Mouse (Mus musculus) layer of hippocampus, adult 2 months (tissue): ENCODE measurements around the gene Kat2b. TPM values are rescaled to one million over a fixed set of nuclear protein-coding genes. Genes with fewer than 3 reads are reported as not detected.
"Not testable (repeated sequence)": the region's sequence is repeated elsewhere in the genome, so short reads cannot be mapped to it uniquely, and the experiment has no call there.

ENCODE experiments used
- DNase-seq, 2 experiments: peaks; one replicate each; pipeline ENCODE4 v3.0.0; 2022; ENCODE audit warnings: low spot score in 2 of 2
- H3K27ac ChIP-seq: fragments of 200-600 bp; 2 replicates; pipeline ENCODE4 v1.8.1; 2022
- H3K4me3 ChIP-seq: fragments of 200-600 bp; 2 replicates; pipeline ENCODE4 v1.8.1; 2022; ENCODE audit warnings: mild to moderate bottlenecking
- CTCF ChIP-seq: fragments of 200-600 bp; conservative IDR thresholded peaks from 2 replicates; pipeline ENCODE4 v1.8.1; 2022; ENCODE audit warnings: antibody characterized with exemption, mild to moderate bottlenecking, moderate library complexity
- total RNA-seq, 2 experiments: library from RNA; stranded (reverse); gene quantifications; 2 replicates each; pipeline ENCODE4 v1.2.3; 2021

The Kat2b gene
- total RNA-seq, 2 experiments from 2014 or later: 12.7 to 20.3 TPM

GRCm38 (mm10) chr17:53664267-53664666, 97.6 kb downstream of the Kat2b start:
- Histone ChIP-seq H3K27ac (no peak overlapping the region), H3K4me3 (no peak overlapping the region)
- TF ChIP-seq CTCF: no peak
- DNase-seq: no peak

GRCm38 (mm10) chr17:53664703-53665382, 98.2 kb downstream of the Kat2b start:
- DNase-seq: no peak
- no peak overlapping the region for H3K4me3 ChIP-seq
- no peak for TF ChIP-seq CTCF
- H3K27ac ChIP-seq: no peak overlapping the region

GRCm38 (mm10) chr17:53670453-53670852, 103.8 kb downstream of the Kat2b start:
- Histone ChIP-seq H3K27ac (no peak overlapping the region), H3K4me3 (no peak overlapping the region)
- TF ChIP-seq CTCF: no peak
- no peak for DNase-seq

- Histone ChIP-seq H3K4me3 (no peak overlapping the region), H3K27ac (no peak overlapping the region)
- peak; percentile 42 to 80 for DNase-seq
- peak; percentile 85 for TF ChIP-seq CTCF
Observed at GRCm38 (mm10) chr17:53678716-53679115, 112.1 kb downstream of the Kat2b start.

GRCm38 (mm10) chr17:53688321-53688720, 121.7 kb downstream of the Kat2b start:
- H3K27ac ChIP-seq: no peak overlapping the region
- no peak for TF ChIP-seq CTCF
- no peak overlapping the region for H3K4me3 ChIP-seq
- DNase-seq: no peak

- Histone ChIP-seq H3K27ac (peak within 1 kb of the TSS; percentile 94), H3K4me3 (peak within 1 kb of the TSS; percentile 69)
- DNase-seq: peak; percentile 95 to 98
- TF ChIP-seq CTCF: peak; percentile 64
Observed at GRCm38 (mm10) chr17:53688877-53689802, 122.5 kb downstream of the Kat2b start, which contains the start of gene Sgo1. Sgo1 (minus strand) TSS chr17:53689333.

GRCm38 (mm10) chr17:53689946-53690345, 123.3 kb downstream of the Kat2b start:
- Histone ChIP-seq H3K27ac (peak overlapping the region; percentile 94), H3K4me3 (peak overlapping the region; percentile 69)
- no peak for TF ChIP-seq CTCF
- DNase-seq: no peak

GRCm38 (mm10) chr17:53694039-53694438, 127.4 kb downstream of the Kat2b start:
- Histone ChIP-seq H3K27ac (no peak overlapping the region), H3K4me3 (no peak overlapping the region)
- peak; percentile 75 for TF ChIP-seq CTCF
- peak in 1 of 2 experiments; percentile 26 for DNase-seq

- not testable (repeated sequence) for DNase-seq, H3K27ac ChIP-seq, H3K4me3 ChIP-seq
Observed at GRCm38 (mm10) chr17:53697521-53697920, 130.9 kb downstream of the Kat2b start.

GRCm38 (mm10) chr17:53714453-53714852, 147.8 kb downstream of the Kat2b start:
- H3K4me3 ChIP-seq: no peak overlapping the region
- no peak for DNase-seq
- TF ChIP-seq CTCF: no peak
- H3K27ac ChIP-seq: no peak overlapping the region

GRCm38 (mm10) chr17:53715161-53715560, 148.5 kb downstream of the Kat2b start:
- H3K27ac ChIP-seq, DNase-seq, H3K4me3 ChIP-seq: not testable (repeated sequence)

- no peak for DNase-seq
- TF ChIP-seq CTCF: no peak
- no peak overlapping the region for H3K27ac ChIP-seq
- H3K4me3 ChIP-seq: no peak overlapping the region
Observed at GRCm38 (mm10) chr17:53718474-53718873, 151.8 kb downstream of the Kat2b start.

GRCm38 (mm10) chr17:53718916-53719315, 152.3 kb downstream of the Kat2b start:
- DNase-seq, H3K4me3 ChIP-seq, H3K27ac ChIP-seq: not testable (repeated sequence)

Other genes with a start within 250 kb of the Kat2b start
- gene Efhb, start 103.5 kb upstream of the Kat2b start, total RNA-seq: under 1 TPM; 0.25 to 0.44 TPM
- gene Rab5a, start 87.6 kb upstream of the Kat2b start, total RNA-seq: 100 to 1,000 TPM; 115 to 116 TPM
- gene Pp2d1, start 27.4 kb upstream of the Kat2b start, total RNA-seq: not detected
- gene Sgo1, start 122.5 kb downstream of the Kat2b start, total RNA-seq: under 1 TPM; 0.12 to 0.15 TPM